Mouse (Mus musculus): ENCODE data around the gene Ino80b.

- TF ChIP-seq CTCF (IDR thresholded peaks at IDR 0.05; ENCODE audit: control insufficient read depth, insufficient read depth, insufficient replicate concordance, low read depth, low read length) (no peak), POLR2A (IDR thresholded peaks at IDR 0.05; ENCODE audit: control insufficient read depth, low read depth, low read length) (no peak)
These were observed 28.3 kb upstream of the Ino80b start for GRCm38 (mm10) chr6:83153485-83153884.

Measured in testis, adult 2 months (tissue).